Mouse (Mus musculus): ENCODE measurements around the gene Trim38.

DNA sequence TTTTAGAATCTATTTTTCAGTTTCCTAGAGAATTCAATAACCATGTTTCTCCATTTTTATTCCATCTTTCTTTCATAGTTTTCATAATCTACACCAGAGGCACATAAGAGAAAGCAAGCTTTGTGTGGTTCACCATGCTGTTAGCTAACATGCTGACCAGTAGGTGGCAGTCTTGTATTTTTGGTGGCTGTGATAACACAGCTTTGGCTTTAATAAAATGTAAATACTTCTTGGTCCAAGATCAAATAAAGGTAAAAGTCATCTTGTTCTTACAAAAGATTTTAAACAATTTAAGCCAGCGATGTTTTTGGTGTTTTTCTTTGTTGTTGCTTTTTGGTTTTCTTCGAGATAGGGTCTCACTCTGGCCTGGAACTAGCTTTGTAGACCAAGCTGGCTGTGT is 22.8 kb downstream of the Trim38 start:
- TF ChIP-seq CTCF (IDR thresholded peaks at IDR 0.05; ENCODE audit: low read depth): peak; percentile 77
- TF ChIP-seq EP300 (IDR thresholded peaks at IDR 0.05; ENCODE audit: low read depth): no peak

Data from liver, embryonic 14.5 days (tissue).